Mouse (Mus musculus): Measurements from ENCODE around the gene Osbpl8. TPM values are rescaled to one million over a fixed set of nuclear protein-coding genes. Genes with fewer than 3 reads are reported as not detected.
A peak's percentile ranks its signal among the peaks of the same experiment; 100 is the strongest.
"Not testable (repeated sequence)": the region's sequence is repeated elsewhere in the genome, so short reads cannot be mapped to it uniquely, and the experiment has no call there.

Gene Osbpl8
- polyA plus RNA-seq, 1 experiment from 2014 or later = 9.2 TPM

DNA sequence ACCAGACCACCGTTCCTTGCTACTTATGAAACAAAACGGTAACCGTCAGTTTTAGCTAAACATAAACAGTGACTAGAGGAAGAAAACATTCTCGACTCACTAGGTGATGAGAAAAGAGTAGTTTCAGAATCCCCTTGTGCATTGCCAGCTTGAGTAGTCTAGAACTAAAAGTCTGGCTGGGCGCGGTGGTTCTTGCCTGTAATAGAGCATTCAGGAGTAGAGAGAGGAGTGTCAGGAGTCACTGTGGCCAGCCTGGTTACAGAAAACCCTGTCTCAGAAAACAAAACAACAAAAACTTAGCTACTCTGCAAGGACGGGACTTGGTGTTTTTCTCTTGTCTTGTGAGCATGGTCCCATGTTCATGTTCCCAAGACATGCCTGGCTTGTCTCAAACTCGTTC, 12.8 kb downstream of the Osbpl8 start:
- H3K4me3 ChIP-seq = no peak overlapping the region
- no peak overlapping the region for H3K27ac ChIP-seq
- no peaks in the 10 kb centered on the region for H3K9me3 ChIP-seq
- DNase-seq (ENCODE audit: low spot score) = no peak
- WGBS = 81% methylated on average over 8 of the region's 8 CpGs
- no peaks in the 10 kb centered on the region for H3K36me3 ChIP-seq
- H3K4me1 ChIP-seq (replicated peaks) = peaks cover 4% of the 10 kb centered on the region
- no peaks in the 10 kb centered on the region for H3K27me3 ChIP-seq (ENCODE audit: insufficient read depth, poor library complexity, severe bottlenecking)

DNA sequence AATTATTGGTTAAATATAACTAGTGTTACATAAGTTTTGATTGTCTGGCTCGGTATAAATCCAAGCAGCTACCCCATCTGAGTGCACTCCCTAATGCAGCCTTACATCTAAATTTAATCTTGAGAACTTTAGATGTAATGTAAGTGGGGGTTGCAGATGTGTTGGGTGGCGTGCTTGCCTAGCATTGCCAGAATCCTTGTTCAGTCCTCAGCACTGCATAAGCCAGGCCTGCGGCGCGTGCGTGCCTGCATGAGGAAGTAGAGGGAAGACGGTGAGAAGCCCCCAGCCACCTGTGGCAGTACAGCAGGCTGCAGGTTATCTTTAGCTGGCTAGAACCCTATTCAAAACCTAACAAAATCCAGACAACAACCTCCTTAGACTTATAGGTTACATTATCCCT, 13.5 kb downstream of the Osbpl8 start:
- Histone ChIP-seq H3K36me3 (no peaks in the 10 kb centered on the region), H3K9me3 (no peaks in the 10 kb centered on the region)
- WGBS = 94% methylated on average over 7 of the region's 7 CpGs

DNA sequence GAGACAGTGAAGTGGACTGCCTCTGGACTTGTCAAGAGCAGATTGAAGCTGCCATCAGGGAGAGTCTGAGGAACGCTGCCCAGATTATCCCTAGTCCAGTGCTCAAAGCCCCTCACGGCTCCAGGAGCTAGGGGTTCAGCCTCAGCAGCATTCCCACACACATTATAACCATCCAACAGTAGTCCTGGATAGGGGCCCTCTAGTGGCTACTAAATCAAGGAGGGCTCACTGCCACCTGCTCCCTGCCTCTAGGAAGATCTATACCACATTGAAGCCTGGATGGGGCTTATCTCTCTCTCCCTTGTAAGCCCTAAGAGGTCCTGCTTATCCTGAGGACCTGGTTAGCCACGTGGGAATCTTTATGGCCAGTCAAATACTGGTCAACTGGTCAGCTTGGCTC, 16.1 kb downstream of the Osbpl8 start:
- H3K9me3 ChIP-seq = no peaks in the 10 kb centered on the region
- H3K27me3 ChIP-seq (ENCODE audit: insufficient read depth, poor library complexity, severe bottlenecking) = no peaks in the 10 kb centered on the region
- H3K4me3 ChIP-seq = no peak overlapping the region
- H3K4me1 ChIP-seq (replicated peaks) = peaks cover 8% of the 10 kb centered on the region
- WGBS = 37% methylated on average over 3 of the region's 3 CpGs
- no peak for DNase-seq (ENCODE audit: low spot score)
- no peaks in the 10 kb centered on the region for H3K36me3 ChIP-seq
- H3K27ac ChIP-seq = no peak overlapping the region

More for the DNA sequence above, 13.5 kb downstream of the Osbpl8 start:
- H3K4me1 ChIP-seq (replicated peaks) = peaks cover 4% of the 10 kb centered on the region
- no peaks in the 10 kb centered on the region for H3K27me3 ChIP-seq (ENCODE audit: insufficient read depth, poor library complexity, severe bottlenecking)
- no peak overlapping the region for H3K4me3 ChIP-seq
- H3K27ac ChIP-seq = no peak overlapping the region
- no peak for DNase-seq (ENCODE audit: low spot score)

DNA sequence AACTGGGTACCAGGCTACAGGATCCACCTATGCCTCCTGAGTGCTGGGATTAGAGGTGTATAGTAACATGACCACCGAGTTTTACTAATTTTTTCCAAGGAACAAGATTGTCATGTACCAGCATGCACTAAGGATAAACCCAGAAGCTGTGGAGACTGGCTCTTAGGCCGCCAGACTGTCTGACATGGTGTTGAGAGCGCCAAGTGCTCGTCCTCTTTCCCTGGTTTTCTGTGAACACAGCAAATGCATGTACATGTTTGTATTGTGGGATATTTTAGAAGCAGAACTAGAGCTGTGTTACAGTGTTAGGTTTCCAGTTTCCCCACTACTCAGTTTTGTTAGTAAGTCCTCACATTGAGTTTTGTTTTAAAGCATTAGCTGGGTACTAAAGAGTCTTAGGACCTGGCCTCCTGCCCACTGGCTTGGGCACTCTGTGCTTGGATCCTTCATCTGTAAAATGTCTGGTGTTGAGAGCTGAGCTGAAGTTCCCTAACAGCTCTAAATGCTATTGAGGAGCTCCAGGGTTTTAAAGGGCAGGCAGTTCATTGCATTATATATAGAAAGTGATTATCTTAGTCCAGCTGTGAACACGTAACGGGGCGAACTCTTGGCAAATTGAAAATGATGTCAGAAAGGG, 19.2 kb downstream of the Osbpl8 start:
- Histone ChIP-seq H3K4me1 (replicated peaks) (peaks cover 18% of the 10 kb centered on the region), H3K27me3 (ENCODE audit: insufficient read depth, poor library complexity, severe bottlenecking) (no peaks in the 10 kb centered on the region), H3K36me3 (no peaks in the 10 kb centered on the region), H3K27ac (no peak overlapping the region), H3K9me3 (no peaks in the 10 kb centered on the region), H3K4me3 (no peak overlapping the region)
- DNase-seq (ENCODE audit: low spot score) = no peak
- 87% methylated on average over 7 of the region's 7 CpGs for WGBS

DNA sequence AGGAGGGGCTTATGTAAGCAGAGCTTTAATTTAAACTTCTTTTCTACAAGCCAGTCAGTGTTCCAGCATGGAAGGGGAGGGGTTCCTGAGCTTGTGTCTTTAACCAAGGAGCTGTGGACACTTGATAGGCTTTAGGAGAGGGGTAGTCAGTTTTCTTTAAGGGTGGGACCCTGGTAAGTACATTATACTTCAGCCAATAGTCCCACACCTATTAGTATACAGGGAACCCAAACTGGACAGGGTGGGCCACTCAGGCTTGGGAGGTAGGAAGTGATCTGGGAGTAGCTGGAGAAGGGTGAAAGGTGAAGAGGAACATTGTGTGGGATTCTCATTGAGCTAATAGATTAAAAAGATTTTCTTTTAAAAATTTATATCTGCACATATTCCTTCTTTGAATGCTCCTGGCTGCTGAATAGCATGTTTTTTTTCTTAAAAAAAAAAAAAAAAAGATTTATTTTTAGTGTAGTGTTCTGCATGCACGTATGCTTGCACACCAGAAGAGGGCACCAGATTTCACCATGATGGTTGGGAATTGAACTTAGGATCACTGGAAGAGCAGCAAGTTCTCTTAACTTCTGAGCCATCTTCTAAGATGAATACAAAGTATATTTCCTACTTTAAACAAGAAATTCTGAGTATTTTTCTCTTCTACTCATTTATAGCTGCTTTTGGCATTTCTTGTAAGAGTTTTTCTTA, 21.2 kb downstream of the Osbpl8 start:
- Histone ChIP-seq H3K27me3 (ENCODE audit: insufficient read depth, poor library complexity, severe bottlenecking) (no peaks in the 10 kb centered on the region), H3K4me3 (no peak overlapping the region), H3K9me3 (no peaks in the 10 kb centered on the region), H3K27ac (no peak overlapping the region), H3K4me1 (replicated peaks) (peaks cover 14% of the 10 kb centered on the region), H3K36me3 (no peaks in the 10 kb centered on the region)
- no peak for DNase-seq (ENCODE audit: low spot score)
- 88% methylated on average over 1 of the region's 1 CpGs for WGBS

DNA sequence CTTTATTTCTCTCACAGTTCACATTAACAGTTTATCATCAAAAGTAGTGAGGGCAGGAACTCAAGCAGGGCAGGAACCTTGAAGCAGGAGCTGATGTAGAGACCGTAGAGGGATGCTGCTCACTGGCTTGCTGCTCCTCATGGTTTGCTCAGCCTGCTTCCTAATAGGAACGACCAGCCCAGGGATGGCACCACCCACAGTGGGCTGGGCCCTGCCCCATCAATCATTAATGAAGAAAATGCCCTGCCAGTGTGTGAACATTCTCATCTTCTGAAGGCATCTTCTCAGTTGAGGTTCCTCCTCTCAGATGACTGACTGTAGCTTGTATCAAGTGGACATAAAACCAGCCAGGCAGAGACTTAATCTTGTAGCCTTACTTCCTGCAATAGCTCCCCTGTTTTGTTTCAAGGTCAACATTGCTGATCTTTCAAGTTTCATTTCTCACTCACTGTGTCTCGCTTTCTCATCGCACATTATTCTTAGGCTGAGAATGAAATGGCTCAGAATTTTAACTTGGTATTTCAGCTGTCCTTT, 24.5 kb downstream of the Osbpl8 start:
- no peaks in the 10 kb centered on the region for H3K36me3 ChIP-seq
- H3K9me3 ChIP-seq = no peaks in the 10 kb centered on the region
- DNase-seq (ENCODE audit: low spot score) = no peak
- peaks cover 11% of the 10 kb centered on the region for H3K4me1 ChIP-seq (replicated peaks)
- no peaks in the 10 kb centered on the region for H3K27me3 ChIP-seq (ENCODE audit: insufficient read depth, poor library complexity, severe bottlenecking)
- no peak overlapping the region for H3K27ac ChIP-seq
- no peak overlapping the region for H3K4me3 ChIP-seq
- 86% methylated on average over 4 of the region's 4 CpGs for WGBS

DNA sequence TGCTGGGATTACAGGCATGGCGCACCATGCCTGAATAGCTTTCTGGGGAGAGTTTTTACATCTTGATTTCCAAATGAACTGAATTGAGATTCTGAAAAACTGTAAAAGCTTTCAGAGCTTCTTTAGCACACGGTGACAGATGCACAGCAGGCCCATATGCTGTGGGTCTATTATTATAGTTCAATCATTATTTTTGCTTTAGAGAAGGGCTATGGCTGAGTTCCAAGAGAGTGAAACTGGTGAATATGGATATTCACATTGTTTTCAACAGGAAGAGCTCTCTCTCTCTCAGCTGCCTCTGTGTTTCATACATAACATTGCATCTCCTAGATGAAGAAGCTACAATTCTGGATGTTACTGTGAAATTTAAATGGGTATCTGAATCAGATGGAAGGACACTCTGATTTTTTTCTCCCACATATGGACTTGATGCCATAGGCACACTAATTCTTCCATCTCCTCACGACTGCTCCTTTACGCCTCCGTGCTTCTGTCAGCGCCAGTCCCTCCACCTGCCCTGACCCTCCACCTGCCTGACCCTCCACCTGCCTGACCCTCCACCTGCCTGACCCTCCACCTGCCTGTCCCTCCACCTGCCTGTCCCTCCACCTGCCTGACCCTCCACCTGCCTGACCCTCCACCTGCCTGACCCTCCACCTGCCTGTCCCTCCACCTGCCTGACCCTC, 25.7 kb downstream of the Osbpl8 start:
- H3K4me3 ChIP-seq = no peak overlapping the region
- H3K36me3 ChIP-seq = no peaks in the 10 kb centered on the region
- H3K4me1 ChIP-seq (replicated peaks) = peaks cover 10% of the 10 kb centered on the region
- H3K9me3 ChIP-seq = no peaks in the 10 kb centered on the region
- 87% methylated on average over 6 of the region's 6 CpGs for WGBS
- no peaks in the 10 kb centered on the region for H3K27me3 ChIP-seq (ENCODE audit: insufficient read depth, poor library complexity, severe bottlenecking)
- DNase-seq (ENCODE audit: low spot score) = no peak
- H3K27ac ChIP-seq = no peak overlapping the region

DNA sequence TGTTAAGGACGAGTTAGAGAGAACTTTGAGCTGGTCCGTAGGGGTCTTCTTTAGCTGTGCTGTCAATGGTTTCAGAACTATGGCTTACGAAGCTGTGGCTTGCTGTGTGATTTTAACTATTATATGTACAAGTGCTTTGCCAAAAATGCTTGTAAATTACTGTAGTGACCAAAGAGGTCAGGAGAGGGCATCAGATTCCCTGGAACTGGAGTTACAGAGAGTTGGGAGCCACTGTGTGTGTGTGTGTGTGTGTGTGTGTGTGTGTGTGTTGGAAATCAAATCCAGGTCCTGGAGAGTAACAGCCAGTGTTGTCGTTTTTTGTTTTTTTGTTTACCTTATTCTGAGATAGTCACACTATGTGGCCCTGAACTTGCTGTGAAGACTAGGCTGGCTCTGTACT, 29.0 kb downstream of the Osbpl8 start:
- H3K4me3 ChIP-seq = no peak overlapping the region
- WGBS = 68% methylated on average over 4 of the region's 4 CpGs
- H3K4me1 ChIP-seq (replicated peaks) = no peaks in the 10 kb centered on the region
- no peaks in the 10 kb centered on the region for H3K9me3 ChIP-seq
- no peaks in the 10 kb centered on the region for H3K27me3 ChIP-seq (ENCODE audit: insufficient read depth, poor library complexity, severe bottlenecking)
- H3K27ac ChIP-seq = no peak overlapping the region
- no peak for DNase-seq (ENCODE audit: low spot score)
- H3K36me3 ChIP-seq = peaks cover 7% of the 10 kb centered on the region; the same call in 1 of the 2 replicates

DNA sequence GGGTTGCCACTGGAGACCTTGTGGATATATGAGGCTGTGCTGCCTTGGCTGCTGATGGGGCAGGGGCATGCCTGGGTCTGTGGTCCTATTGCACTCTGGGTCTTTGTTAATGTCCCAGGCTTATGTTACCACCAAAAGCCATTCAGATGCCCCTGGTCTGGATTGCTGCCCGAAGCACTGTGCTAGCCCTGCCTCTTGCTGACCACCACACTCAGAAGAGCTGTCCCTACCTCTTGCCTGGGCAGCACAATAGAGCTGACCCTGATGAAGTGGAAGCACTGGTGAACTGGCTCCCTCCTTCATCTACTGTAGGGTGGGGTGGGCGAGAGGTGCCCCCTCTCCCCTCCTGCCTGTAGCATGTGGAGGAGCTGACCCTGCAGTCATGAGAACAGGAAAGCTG, 31.6 kb downstream of the Osbpl8 start:
- 84% methylated on average over 2 of the region's 2 CpGs for WGBS
- peaks cover 7% of the 10 kb centered on the region; the same call in 1 of the 2 replicates for H3K36me3 ChIP-seq
- no peak overlapping the region for H3K4me3 ChIP-seq
- H3K27me3 ChIP-seq (ENCODE audit: insufficient read depth, poor library complexity, severe bottlenecking) = no peaks in the 10 kb centered on the region
- peak overlapping the region; percentile 3; the same call in 1 of the 2 replicates for H3K27ac ChIP-seq
- H3K9me3 ChIP-seq = no peaks in the 10 kb centered on the region
- DNase-seq (ENCODE audit: low spot score) = no peak
- H3K4me1 ChIP-seq (replicated peaks) = no peaks in the 10 kb centered on the region

DNA sequence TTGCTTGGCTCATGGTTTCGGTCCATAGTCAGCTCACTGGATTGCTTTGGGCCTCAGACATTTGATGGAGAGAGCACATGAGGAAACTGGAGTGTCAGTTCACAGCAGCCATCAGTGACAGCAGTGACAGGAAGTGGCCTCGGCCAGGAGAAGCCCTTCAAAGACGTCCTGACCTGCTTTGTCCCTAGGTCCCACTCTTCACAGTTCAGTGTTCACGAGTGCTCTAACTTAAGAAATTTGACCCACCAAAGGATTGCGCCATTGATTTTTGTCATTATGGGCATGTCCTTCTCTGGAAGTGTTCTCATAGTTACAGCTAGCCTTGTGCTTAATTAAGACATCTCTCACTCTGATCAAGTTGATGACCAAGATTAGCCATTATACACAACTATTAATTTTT, 34.2 kb downstream of the Osbpl8 start:
- not testable (repeated sequence) for H3K9me3 ChIP-seq; DNase-seq (ENCODE audit: low spot score)
- WGBS = 62% methylated on average over 5 of the region's 5 CpGs

DNA sequence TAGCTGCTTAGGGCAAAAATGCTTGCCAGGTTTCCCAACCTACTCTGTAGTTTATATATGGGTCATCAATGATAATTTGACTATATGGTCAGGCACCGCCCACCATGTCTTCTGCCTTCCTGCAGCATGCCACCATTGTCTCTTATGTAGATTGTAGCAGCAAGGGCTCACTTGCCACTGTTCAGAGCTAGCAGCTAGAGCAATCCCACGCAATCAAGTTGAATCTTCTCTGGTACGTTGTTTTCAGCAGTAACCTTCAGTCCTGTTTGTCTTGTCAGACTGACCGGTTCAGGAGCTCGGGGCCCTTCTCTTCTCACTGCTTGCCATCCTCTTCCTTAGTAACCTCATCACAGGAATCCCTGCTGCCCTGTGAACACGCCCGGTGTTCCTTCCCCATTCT, 36.6 kb downstream of the Osbpl8 start:
- H3K4me3 ChIP-seq = no peak overlapping the region
- 86% methylated on average over 7 of the region's 7 CpGs for WGBS
- H3K9me3 ChIP-seq = no peaks in the 10 kb centered on the region
- H3K4me1 ChIP-seq (replicated peaks) = no peaks in the 10 kb centered on the region
- H3K36me3 ChIP-seq = peaks cover 7% of the 10 kb centered on the region; the same call in 1 of the 2 replicates
- DNase-seq (ENCODE audit: low spot score) = no peak
- H3K27me3 ChIP-seq (ENCODE audit: insufficient read depth, poor library complexity, severe bottlenecking) = no peaks in the 10 kb centered on the region
- no peak overlapping the region for H3K27ac ChIP-seq

More for the DNA sequence above, 34.2 kb downstream of the Osbpl8 start:
- not testable (repeated sequence) for H3K27me3 ChIP-seq (ENCODE audit: insufficient read depth, poor library complexity, severe bottlenecking); H3K4me1 ChIP-seq (replicated peaks); H3K27ac ChIP-seq; H3K36me3 ChIP-seq; H3K4me3 ChIP-seq

DNA sequence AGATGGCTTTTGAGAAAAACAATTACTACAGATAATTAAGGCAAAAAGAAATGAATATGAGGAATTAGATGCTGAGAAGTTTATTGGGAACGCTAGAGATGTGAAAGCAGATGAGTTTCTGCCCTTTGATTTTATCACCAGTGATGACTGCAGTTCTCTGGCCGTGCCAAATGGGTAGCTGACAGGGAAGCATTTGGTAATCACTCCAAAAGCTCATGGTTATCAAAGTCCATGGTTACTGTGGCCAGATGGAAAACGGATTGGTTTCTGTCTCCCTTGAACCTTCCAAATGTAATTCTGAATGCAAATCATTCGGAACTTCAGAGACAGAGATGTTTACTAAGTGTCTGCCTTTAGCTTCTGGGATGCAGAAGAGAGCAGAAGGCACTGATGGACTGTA, 37.1 kb downstream of the Osbpl8 start:
- H3K36me3 ChIP-seq = peaks cover 3% of the 10 kb centered on the region; the same call in 1 of the 2 replicates
- H3K4me1 ChIP-seq (replicated peaks) = no peaks in the 10 kb centered on the region
- 82% methylated on average over 4 of the region's 4 CpGs for WGBS
- H3K27me3 ChIP-seq (ENCODE audit: insufficient read depth, poor library complexity, severe bottlenecking) = no peaks in the 10 kb centered on the region
- H3K4me3 ChIP-seq = no peak overlapping the region
- H3K9me3 ChIP-seq = no peaks in the 10 kb centered on the region
- no peak overlapping the region for H3K27ac ChIP-seq
- DNase-seq (ENCODE audit: low spot score) = no peak

DNA sequence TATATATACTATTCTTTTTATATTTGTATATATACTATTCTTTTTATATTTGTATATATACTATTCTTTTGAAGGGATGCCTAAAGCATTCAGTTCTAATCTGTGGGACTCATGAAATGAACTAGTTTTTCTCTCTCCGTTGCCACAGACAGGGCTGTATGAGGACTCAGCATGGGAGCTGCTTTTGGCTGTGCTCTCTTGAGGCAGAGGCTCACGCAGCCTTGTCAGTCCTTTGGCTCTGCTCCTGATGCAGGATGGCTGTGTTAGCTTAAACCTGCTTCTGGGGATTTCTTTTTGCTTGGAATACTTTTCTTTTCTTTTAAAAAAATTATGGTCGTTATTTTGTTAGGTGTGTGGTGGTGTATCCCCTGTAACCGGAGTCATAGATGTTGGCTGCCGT, 39.5 kb downstream of the Osbpl8 start:
- WGBS = 84% methylated on average over 5 of the region's 5 CpGs
- Histone ChIP-seq H3K27me3 (ENCODE audit: insufficient read depth, poor library complexity, severe bottlenecking) (no peaks in the 10 kb centered on the region), H3K4me1 (replicated peaks) (no peaks in the 10 kb centered on the region), H3K36me3 (no peaks in the 10 kb centered on the region), H3K9me3 (no peaks in the 10 kb centered on the region), H3K4me3 (no peak overlapping the region), H3K27ac (no peak overlapping the region)
- no peak for DNase-seq (ENCODE audit: low spot score)

All from hindbrain, embryonic 10.5 days (tissue).